Mouse (Mus musculus) C2C12 (cell line): ENCODE measurements around the gene Cdc14a. TPM values are rescaled to one million over a fixed set of nuclear protein-coding genes. Genes with fewer than 3 reads are reported as not detected.

Source experiments
- H3K27me3 ChIP-seq: one replicate; pipeline ENCODE4 v1.6.1; 2011; ENCODE audit not compliant: control insufficient read depth, insufficient read depth, insufficient read length
- H3K36me3 ChIP-seq: one replicate; pipeline ENCODE4 v1.6.1; 2011; ENCODE audit not compliant: control insufficient read depth, insufficient read depth
- H3K4me3 ChIP-seq: one replicate; pipeline ENCODE4 v1.5.1; 2011; ENCODE audit warnings: mild to moderate bottlenecking, control low read depth; ENCODE audit not compliant: poor library complexity, insufficient read depth, severe bottlenecking
- H3K79me2 ChIP-seq: one replicate; pipeline ENCODE4 v1.6.1; 2011; ENCODE audit not compliant: control insufficient read depth, insufficient read depth
- H3K79me3 ChIP-seq: one replicate; pipeline ENCODE4 v1.6.1; 2011; ENCODE audit warnings: low read depth, control low read depth
- H3ac ChIP-seq: one replicate; pipeline ENCODE3; 2011; ENCODE audit warnings: low read depth; ENCODE audit not compliant: control insufficient read depth, insufficient read length
- CEBPB ChIP-seq: IDR thresholded peaks from one replicate; pipeline ENCODE4 v1.6.1; 2011; ENCODE audit warnings: low read depth, mild to moderate bottlenecking, control low read depth, moderate library complexity
- CTCF ChIP-seq: IDR thresholded peaks from one replicate; pipeline ENCODE4 v1.5.1; 2011; ENCODE audit not compliant: control insufficient read depth, insufficient read depth, insufficient read length
- FOSL1 ChIP-seq: IDR thresholded peaks from one replicate; pipeline ENCODE4 v1.8.0; 2011; ENCODE audit warnings: mild to moderate bottlenecking, low read length; ENCODE audit not compliant: poor library complexity, insufficient read depth, severe bottlenecking
- MAX ChIP-seq: IDR thresholded peaks from one replicate; pipeline ENCODE4 v1.6.1; 2011; ENCODE audit warnings: mild to moderate bottlenecking, control low read depth
- MYOD1 ChIP-seq: IDR thresholded peaks from one replicate; pipeline ENCODE4 v1.6.1; 2011; ENCODE audit warnings: low read depth; ENCODE audit not compliant: control insufficient read depth, insufficient read length
- MYOG ChIP-seq: IDR thresholded peaks from one replicate; pipeline ENCODE4 v1.6.1; 2011; ENCODE audit not compliant: control insufficient read depth, insufficient read length; ENCODE audit errors: extremely low read depth
- USF1 ChIP-seq: IDR thresholded peaks from one replicate; pipeline ENCODE4 v1.6.1; 2011; ENCODE audit warnings: low read depth, mild to moderate bottlenecking, control low read depth, moderate library complexity
- polyA plus RNA-seq: library from polyadenylated mRNA; unstranded; fragments of >200 nt; fragmentation: generic; extraction: Trizol; gene quantifications from one replicate; pipeline ENCODE4 v1.2.1, GENCODE M21; 2012; ENCODE audit warnings: missing spikeins

The Cdc14a gene
- polyA plus RNA-seq, 1 experiment, result 1.1 TPM

DNA sequence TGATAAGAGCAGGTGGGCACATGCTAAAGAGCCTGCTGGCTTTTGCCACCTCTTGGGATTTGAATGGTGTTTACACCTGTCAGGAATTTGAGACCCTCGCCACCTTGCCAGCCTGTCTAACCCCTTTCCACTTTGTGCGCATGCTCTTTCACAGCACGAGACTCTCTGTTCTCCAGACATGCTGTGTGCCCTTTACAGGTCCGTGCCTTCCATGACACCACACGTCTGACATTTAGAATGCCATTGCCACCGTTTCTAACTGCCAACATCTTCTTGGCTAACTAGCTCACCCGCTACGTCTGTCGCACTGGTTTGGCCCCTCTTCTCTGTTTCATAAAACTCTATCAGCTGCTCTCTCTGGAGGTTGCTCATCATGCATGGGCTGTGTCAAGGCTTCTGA is 20.5 kb upstream of the Cdc14a start:
- Histone ChIP-seq H3K79me3 (no peaks in the 10 kb centered on the region), H3K4me3 (no peak overlapping the region), H3ac (no peak overlapping the region), H3K36me3 (no peaks in the 10 kb centered on the region), H3K27me3 (peaks cover 15% of the 10 kb centered on the region), H3K79me2 (no peaks in the 10 kb centered on the region)
- TF ChIP-seq MYOD1 (no peak), FOSL1 (no peak), CEBPB (no peak)

DNA sequence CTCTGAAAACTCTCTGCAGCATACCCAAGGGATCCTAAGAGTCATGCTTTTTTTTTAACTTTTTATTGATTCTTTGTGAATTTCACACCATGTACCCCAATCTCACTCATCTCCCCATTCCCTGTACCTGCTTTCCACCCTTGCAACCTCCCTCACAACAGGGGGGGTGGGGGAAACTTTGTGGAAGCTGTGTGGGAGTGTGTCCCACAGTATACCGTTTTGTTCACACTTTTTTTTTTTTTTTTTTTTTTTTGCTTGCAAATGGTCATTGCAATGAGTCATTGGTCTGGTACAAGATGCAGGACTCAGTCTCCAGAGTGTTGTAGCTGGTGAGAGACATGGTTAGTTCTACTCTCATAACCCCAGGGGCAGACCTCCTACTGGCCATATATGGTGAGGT is 19.0 kb upstream of the Cdc14a start:
- no peak overlapping the region for H3ac ChIP-seq
- H3K4me3 ChIP-seq, result no peak overlapping the region
- TF ChIP-seq MAX (no peak), CTCF (no peak), MYOD1 (no peak), FOSL1 (no peak), USF1 (no peak), MYOG (no peak), CEBPB (no peak)
- peaks cover 15% of the 10 kb centered on the region for H3K27me3 ChIP-seq
- H3K36me3 ChIP-seq, result no peaks in the 10 kb centered on the region
- no peaks in the 10 kb centered on the region for H3K79me2 ChIP-seq
- no peaks in the 10 kb centered on the region for H3K79me3 ChIP-seq

DNA sequence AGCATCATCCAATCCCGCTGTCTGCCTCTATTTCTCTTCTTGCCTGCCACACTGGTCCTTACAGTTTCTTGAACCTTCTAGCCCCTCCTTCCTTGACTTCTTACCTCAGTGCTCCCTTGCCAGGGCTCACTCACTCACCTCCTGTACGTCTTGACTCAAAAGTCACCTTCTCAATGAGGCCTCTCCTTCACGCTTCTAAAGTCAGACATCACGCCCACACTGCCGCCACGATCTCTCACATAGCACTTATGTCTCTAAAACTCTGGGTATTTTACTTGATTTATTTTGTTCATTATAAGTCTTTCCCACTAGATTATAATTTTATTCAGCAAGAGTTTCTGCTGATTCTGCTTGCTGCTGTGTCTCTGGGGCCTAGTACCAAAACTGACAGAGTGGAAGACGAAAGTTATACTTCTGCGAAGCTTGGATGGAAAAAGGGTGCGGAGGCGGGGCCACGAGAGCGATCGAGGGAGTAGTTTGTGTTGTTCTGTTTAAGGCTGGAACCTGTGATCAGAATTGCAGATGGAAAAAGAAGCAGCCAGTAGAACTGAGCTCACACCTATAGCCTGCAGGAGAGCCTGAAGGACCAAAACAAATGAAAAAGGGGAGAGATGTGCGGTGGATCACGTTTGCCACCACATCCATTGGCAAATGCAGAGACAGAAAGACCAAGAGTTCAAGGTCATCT is 17.8 kb upstream of the Cdc14a start:
- no peak overlapping the region for H3K4me3 ChIP-seq
- peaks cover 15% of the 10 kb centered on the region for H3K27me3 ChIP-seq
- no peak overlapping the region for H3ac ChIP-seq
- no peaks in the 10 kb centered on the region for H3K36me3 ChIP-seq
- no peaks in the 10 kb centered on the region for H3K79me3 ChIP-seq
- TF ChIP-seq MAX, result no peak
- no peak for TF ChIP-seq CEBPB
- no peak for TF ChIP-seq MYOG
- no peak for TF ChIP-seq FOSL1
- no peak for TF ChIP-seq CTCF
- TF ChIP-seq USF1, result no peak
- no peak for TF ChIP-seq MYOD1
- no peaks in the 10 kb centered on the region for H3K79me2 ChIP-seq

DNA sequence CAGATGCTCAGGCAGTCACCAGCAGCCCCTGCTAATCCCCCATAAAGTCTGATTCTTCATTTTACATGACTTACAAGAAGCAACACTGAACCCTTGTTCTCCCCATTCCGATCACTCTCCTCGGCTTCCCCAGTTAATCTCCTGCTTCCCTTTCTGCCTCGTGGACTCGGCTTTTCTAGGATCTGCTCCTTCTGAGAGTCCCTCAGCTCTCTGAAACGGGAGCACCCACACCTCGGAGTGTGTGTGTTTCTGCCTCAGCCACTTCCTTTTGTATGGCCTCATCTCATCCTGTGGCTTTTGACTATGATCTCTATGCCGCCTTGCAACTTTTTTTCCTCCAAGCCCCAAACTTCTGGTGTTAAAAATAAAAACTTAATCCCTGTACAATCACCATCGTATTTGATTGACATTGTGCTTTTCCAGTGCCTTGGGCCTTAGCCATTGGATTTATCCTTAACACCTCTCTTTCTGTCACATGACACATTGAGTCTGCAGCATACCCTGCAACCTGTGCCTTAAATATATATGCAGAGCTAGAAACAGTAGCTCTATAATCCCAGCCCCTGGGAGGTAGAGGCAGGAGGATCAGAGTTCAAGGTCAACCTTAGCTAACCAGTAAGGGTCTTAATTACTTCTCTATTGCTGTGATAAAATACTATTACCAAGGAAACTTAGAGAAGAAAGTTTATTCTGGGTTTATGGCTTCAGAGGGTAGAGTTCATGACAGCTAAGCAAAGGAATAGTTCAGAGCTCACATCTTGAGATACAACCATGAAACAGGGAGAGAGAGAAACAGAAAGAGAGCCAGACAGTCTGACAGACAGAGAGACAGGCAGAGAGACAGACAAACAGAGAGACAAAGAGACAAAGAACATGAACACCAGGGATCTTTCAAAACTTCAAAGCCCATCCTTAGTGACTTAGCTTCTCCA is 16.5 kb upstream of the Cdc14a start:
- H3K79me3 ChIP-seq, result no peaks in the 10 kb centered on the region
- H3K4me3 ChIP-seq, result no peak overlapping the region
- no peaks in the 10 kb centered on the region for H3K36me3 ChIP-seq
- H3ac ChIP-seq, result no peak overlapping the region
- TF ChIP-seq MAX, result no peak
- TF ChIP-seq MYOD1, result no peak
- no peak for TF ChIP-seq CTCF
- no peak for TF ChIP-seq USF1
- no peak for TF ChIP-seq MYOG
- TF ChIP-seq CEBPB, result no peak
- no peak for TF ChIP-seq FOSL1
- H3K27me3 ChIP-seq, result peaks cover 13% of the 10 kb centered on the region
- H3K79me2 ChIP-seq, result no peaks in the 10 kb centered on the region

DNA sequence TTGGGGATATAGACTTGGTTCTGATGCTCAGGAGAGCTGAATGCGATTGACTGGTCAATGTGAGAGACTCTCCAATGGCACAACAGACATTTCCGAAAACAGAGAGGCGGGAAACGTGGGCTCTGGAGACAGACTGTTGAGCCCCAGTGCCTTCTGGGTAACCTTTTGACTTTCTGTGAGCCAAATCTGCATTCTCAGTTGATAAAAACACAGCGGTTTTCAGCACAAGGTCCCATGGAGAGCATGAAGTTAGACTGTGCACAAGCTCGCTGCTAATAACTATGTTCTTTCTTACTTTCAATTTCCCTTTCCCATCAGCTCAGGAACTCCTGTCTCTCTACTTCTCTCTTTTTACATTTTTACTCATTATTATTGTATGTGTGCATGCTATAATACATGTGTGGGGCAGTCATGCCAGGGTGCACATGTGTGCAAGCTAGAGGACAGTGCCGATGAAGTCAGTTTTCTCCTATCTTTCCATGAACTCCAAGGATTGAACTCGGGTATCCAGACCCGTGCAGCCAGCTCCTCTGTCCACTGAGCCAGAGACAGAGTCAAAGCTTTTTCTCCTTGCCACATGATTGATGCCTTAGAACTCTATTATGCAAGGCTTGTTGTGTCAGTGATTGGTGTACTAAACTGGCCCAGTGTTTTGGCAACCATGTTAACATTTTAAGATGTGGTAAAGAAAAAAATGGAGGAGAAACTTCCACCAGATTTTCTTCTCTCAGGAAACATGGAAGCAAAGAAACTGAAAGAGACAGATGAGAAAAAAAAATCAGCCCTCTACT is 13.2 kb upstream of the Cdc14a start:
- no peak overlapping the region for H3ac ChIP-seq
- no peaks in the 10 kb centered on the region for H3K27me3 ChIP-seq
- no peak overlapping the region for H3K4me3 ChIP-seq

More for the DNA sequence above, 13.2 kb upstream of the Cdc14a start:
- no peaks in the 10 kb centered on the region for H3K79me2 ChIP-seq
- no peaks in the 10 kb centered on the region for H3K79me3 ChIP-seq
- no peaks in the 10 kb centered on the region for H3K36me3 ChIP-seq
- no peak for TF ChIP-seq MYOD1
- no peak for TF ChIP-seq MYOG
- no peak for TF ChIP-seq USF1
- TF ChIP-seq FOSL1, result no peak
- no peak for TF ChIP-seq MAX
- TF ChIP-seq CTCF, result no peak
- no peak for TF ChIP-seq CEBPB
